Mouse (Mus musculus) right cerebral cortex, postnatal 14 days (tissue): ENCODE measurements at regions not wholly inside any gene's neighbourhood (a gene's known extent, or its start where the extent isn't known, plus 50 kb on each side); places are given as distances from the start of the nearest gene placed in this dataset.

ENCODE experiments used
- DNase-seq: peaks from one replicate; pipeline ENCODE4 v3.0.0; 2022

DNA sequence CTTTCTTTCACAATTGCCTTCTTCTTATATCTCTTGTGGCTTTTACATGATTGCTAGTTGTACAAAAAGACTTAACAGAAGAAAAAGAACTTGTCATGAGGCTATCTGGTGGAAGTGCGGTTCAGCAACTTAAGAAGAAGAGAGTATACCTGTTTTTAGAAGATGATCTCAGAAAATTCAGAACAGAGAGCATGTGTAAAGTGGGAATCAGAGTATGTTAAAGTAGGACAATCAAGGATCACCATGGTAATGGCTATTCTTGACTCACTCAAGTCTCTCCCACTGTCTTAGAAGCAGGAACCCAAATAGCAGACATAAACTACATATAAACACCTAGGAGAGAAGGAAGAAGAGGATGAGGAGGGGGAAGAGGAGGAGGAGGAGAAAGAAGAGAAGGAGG, 857.9 kb upstream of the Nr2f1 start:
- DNase-seq, result no peak

GRCm38 (mm10) chr13:79054481-79054880, 854.9 kb upstream of the Nr2f1 start:
- DNase-seq, result no peak

GRCm38 (mm10) chr13:79053428-79053827, 853.9 kb upstream of the Nr2f1 start:
- DNase-seq, result no peak

GRCm38 (mm10) chr13:79047240-79047639, 847.7 kb upstream of the Nr2f1 start:
- DNase-seq, result no peak

DNA sequence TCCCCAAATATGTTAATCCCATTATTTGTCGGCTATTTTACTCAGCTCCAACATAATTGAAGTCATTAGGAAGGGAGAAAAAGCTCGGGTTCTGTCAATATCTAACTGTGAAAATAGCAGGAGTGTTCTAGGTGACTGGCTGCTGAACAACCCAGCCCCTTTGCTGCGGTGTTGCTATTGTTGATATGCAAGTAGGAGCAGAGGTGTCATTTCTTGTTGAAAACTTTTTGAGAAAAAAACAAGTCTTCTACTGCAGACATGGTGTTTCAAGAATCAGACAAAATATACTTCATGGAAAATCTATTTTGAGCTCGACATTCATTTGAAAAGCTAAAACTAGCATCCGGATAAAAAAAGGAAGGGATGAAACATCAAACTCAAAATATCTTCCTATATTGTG, 845.1 kb upstream of the Nr2f1 start:
- DNase-seq, result no peak

- no peak for DNase-seq
These were observed 838.3 kb upstream of the Nr2f1 start for GRCm38 (mm10) chr13:79037883-79038282.

- no peak for DNase-seq
These were observed 835.7 kb upstream of the Nr2f1 start for GRCm38 (mm10) chr13:79035276-79035675.

DNA sequence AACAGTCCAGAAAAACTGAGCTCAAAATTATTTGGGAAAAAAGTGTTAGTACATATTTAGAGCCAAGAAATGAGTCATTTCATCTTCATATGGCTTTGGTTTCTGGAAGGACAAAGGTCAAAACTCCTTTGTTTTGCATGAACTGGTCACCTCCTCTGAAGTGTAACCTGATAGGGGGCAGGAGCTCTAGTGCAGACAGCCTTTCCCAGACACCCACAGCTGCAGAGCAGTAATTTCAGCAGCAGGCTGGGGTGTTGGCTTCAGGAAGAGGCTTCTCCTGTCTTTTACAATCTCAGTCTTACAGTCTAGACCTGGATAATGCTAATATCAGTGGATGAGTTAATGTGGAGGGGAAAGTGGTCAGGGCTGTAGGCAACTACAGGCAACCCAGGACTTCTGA, 830.4 kb upstream of the Nr2f1 start:
- no peak for DNase-seq

DNA sequence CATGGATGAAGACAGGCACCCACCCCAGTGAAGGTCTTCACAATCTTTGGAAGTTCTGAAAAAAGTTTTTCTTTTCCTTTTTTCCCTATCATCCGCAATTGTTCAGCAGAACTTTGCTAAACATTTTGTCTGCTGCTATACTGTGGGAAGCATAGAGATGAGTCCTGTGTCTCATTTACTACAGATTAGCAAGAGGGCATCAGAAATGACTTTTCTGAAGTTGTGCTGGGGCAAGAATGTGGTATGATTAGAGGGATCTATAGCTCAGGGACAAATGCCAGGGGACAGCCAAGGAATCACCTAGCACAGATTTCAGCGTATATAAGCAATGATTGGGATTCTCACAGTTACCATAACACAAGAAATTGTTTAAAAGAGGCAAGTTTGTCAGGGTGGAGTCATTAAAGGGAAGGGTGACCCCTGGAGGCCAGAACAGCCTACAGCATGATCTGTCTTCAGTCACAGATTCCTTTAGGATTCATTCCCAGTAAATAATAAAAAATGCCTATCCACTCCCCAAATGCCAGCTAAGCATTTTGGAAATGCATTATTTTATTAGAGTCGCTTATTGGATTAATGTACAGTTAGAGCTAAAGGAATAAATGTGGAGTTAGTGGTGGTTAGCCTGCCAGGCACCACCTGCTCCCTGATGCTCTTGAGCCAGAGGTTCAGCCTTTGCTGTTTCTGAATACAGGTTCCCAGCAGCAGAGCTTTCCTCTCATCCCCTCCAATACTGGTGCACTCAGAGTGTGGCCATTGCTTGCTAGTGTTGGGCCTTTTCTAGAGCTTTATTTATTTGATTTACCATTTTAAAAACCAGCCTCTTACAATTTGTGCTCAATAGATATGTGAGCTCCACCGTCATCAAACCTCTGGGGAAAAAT, 828.6 kb upstream of the Nr2f1 start:
- DNase-seq, result peak; percentile 30

- no peak for DNase-seq
These were observed 826.1 kb upstream of the Nr2f1 start for GRCm38 (mm10) chr13:79025645-79026044.

DNA sequence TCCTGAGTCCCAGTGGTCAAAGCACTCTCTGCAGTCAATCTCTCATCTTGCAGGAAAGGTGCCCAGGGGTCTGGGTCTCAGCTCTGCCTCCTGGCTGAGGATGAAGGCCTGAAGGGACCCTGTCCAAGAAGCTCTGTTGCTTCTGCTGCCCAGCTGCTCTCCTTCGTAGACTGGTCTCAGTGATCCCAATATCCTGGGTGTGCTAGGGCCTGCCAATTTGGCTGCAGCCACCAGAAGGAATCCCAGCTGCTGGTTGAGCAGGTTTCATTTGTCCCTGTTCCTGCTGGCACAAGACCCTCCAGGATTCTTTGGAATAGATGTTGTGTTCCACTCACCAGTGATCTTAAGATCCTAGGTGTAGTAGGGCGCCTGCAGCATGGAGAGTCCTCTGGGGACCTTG, 818.5 kb upstream of the Nr2f1 start:
- no peak for DNase-seq

DNA sequence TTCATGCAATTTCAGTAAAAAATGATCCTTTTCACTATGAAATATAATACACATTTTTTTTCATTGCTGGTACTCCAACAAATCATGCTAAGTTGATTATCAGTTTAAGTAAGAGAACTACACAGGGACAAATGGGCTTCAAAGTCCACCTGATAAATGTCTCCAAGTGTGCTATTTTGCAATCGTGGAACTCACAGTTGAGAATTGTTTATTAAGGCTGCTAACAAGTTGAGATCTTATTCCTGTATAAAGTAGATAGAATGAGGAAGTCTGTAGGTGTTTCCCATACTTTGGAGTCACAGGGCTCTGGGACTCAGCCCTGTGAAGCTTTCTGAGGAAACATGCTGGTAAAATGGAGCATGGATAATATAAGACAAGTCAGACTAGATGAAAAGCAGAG, 803.8 kb upstream of the Nr2f1 start:
- DNase-seq, result no peak

DNA sequence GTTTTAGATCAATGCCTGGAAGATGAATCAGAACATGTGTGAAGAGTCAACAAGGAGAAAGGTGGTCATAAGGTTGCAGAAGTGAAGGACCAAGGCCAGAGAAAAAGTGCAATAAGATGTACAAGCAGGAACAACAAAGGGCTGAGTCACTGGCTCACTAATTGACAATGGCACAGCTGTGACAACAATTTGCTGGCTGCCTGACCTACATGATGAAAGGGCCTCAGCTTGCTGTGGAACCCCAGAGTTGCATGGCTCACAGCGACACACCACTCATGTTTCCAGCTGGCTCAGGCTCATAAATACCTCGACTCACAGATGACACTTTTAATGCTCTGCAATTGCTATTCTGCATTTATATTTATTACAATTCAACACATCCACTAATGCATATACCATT, 799.3 kb upstream of the Nr2f1 start:
- DNase-seq, result no peak

GRCm38 (mm10) chr13:78992326-78992725, 792.8 kb upstream of the Nr2f1 start:
- no peak for DNase-seq

DNA sequence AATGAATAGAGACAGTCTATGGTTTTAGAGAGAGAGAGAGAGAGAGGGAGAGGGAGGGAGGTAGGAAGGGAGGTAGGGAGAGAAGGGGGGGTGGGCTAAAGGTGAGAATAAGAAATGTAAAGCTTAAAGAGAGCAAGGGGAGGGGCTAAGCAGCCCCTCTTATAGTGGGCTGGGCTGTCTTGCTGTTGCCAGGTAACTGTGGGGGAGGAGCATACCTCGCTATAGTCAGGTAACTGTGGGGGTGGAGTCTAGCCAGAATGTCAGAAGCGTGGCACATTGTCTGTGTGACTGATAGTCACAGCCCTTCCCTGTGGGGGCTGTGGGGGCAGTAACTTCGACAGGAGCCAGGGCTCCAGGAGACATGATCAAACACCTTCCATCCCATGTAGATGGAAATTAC, 786.4 kb upstream of the Nr2f1 start:
- DNase-seq, result no peak

- DNase-seq, result no peak
These were observed 777.7 kb upstream of the Nr2f1 start for GRCm38 (mm10) chr13:78977224-78977780.

GRCm38 (mm10) chr13:78938351-78938741, 738.8 kb upstream of the Nr2f1 start:
- DNase-seq, result no peak

DNA sequence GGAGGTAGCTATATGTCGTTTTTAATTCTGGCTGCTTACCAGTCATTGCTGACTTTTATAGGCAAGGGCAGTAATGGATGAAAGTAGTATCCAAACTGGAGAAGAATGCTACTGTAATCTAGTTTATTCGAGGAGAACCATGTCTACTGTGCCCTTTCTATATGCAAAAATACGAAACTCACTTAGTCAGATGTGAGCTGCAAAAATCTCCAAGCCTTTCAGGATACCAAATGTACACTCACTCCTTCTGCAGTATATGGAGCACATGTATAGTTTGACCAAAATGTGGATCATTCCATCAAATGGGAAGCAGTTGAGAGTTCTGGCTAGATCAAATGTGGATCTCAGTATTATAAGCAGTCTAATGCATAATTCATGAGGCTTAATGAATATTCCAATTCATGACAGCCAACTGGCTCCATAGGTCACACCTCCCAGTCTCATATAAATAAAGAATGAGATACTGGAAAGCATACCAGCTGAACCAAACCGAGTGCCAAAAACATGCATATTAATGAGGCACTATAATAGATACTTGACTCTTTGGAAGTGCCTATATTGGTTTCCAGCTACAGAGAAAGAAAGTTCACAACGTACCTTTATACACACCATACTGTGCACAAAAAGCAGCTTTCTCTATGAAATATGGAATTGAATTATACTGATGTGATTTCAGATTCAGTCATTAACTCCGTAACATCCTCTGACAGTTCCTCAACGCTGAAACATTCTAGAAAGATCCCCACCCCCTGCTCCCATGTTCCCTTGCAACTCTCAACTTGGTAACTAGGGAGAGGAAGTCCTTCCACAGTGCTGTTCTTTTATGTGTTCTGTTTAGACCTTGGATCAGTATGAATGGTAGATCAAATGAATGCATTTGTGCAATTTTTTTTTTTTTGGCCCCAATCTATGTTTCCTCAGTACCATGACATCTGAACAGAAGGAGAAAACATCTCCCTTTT, 738.1 kb upstream of the Nr2f1 start:
- no peak for DNase-seq

GRCm38 (mm10) chr13:78935990-78936650, 736.6 kb upstream of the Nr2f1 start:
- DNase-seq, result no peak

DNA sequence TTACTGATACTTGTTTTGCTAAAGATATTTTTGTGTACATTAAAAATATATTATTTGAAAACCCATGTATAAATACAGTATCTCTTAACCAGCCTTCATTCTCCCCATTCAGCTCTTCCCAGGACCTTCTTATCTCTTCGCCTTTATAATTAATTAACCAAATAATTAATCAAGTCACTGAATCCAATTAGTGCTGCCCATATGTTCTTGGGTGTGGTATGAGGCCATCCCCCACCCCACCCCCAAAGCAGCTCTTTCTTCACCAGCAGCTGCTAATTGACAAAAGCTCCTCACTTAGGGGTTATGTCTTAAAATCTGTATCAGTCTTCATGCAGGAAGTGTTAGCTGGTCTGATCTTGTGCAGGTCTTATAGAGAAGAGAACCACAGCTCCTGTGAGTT, 728.8 kb upstream of the Nr2f1 start:
- DNase-seq, result no peak

GRCm38 (mm10) chr13:78920802-78921201, 721.2 kb upstream of the Nr2f1 start:
- no peak for DNase-seq

DNA sequence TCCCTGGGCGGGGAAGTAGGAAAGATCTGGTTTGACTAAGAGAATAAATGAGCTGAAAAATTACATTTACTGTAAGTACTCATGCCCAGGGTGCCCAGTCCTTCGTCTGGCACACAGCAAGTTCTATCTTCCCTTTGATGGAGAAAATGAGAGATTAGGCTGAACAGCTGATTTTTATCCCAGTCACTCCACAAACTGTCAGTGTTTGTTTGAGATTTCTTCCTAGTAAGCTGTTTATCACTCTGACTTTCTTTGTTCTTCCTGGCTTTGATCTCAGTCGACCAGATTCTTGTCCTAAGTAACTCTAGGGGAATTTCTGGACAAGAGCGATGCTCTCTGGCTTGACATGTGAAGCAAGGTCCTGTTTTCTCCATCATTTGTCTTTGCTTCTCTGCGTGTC, 710.3 kb upstream of the Nr2f1 start:
- DNase-seq, result no peak

DNA sequence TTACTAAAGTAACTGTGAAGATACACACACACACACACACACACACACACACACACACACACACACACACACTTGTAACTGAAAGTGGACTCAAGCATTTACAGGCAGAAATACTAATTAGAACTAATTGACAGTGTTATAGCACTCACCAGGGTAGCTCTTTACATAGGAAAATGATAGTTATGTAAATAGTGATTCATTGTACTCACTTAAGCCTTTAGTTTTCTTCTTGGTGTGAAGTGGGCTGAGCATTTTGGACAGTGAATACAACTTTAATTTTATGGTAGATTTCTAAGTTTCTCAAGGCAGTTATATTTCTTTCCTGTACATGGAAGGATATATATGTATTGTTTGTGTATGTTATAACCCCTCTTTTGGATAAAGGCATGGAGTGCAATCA, 704.5 kb upstream of the Nr2f1 start:
- no peak for DNase-seq
